Comparison of ENCODE assay signal across 8 mouse cellular contexts in the genomic region with DNA sequence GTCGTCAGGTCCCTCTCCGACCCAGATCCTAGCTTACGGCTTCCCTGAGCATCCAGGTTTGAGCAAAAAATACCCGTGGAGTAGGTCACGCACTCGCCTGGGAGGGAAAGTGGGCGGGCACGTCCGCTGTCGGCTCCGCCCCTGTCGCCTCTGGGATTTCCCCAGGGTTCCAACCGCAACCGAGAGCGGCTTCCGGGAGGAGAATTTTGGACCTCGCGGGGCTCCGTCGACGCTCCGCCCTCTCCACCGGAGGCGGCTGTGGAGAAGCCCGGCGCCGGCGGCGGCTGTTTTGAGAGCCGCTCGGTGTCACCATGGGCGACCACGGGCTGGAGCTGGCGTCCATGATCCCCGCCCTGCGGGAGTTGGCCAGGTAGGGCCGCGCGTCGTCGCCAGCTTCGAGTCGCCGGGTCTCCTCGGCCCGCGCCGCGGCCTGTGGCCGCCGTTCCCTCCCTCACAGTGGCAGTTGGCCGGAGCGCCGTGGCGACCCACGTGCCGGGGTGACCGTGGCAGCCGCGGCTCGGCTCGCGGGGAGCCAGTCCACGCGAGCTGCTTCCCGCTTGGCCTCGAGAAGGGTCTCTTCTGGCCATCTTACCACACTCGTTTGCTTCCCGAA. TPM values are rescaled to one million over a fixed set of nuclear protein-coding genes. Genes with fewer than 3 reads are reported as not detected.
DNase-seq lines count a peak whose midpoint lies in the region; ATAC-seq lines count a peak whose summit lies in the region.

A gene (plus strand): TSS at position 184 of the 613 bp plus-strand sequence.

- peak; percentile 89 for DNase-seq in adipocyte (ENCODE audit: low spot score)
- DNase-seq in embryo, embryonic 10 days (ENCODE audit: low spot score), result peak; percentile 91
- peak; percentile 93 for DNase-seq in gastrocnemius, postnatal 14 days
- DNase-seq in left cerebral cortex, postnatal 10 days (ENCODE audit: extremely low spot score in 1 of 2, low spot score in 2 of 2), result peak; percentile 89 to 96
- DNase-seq in right cerebral cortex, postnatal 25 days, result peak; percentile 94
- peak; percentile 89 to 95 for DNase-seq in urinary bladder, postnatal 4 days (ENCODE audit: low spot score in 2 of 2)

- peak; percentile 86 for ATAC-seq in inflammation-experienced regulatory T-cells, adult 6 months
- peak; percentile 91 for ATAC-seq in megakaryocyte-erythroid progenitor cell, adult 5-6 weeks (replicated peaks; ENCODE audit: low FRiP score, low TSS enrichment, poor library complexity, severe bottlenecking)

- intact Hi-C loops in gastrocnemius, postnatal 14 days (cut with DNase I; ENCODE audit: low total_unique reads), result loop anchor here (10.0 kb wide), 2 partner anchors 323 to 353 kb away; no protein-coding TSS in a partner anchor
- intact Hi-C loops in left cerebral cortex, postnatal 10 days (cut with DNase I), result loop anchor here (5.0 to 10.0 kb wide), 4 partner anchors 110 to 365 kb away; no protein-coding TSS in a partner anchor

RNA-seq across cellular contexts. Expression of the gene that starts here (rescaled TPM):
- total RNA-seq in gastrocnemius, postnatal 14 days (2021), result 1 to 10 TPM; 4.4 to 4.6 TPM
- polyA plus RNA-seq in inflammation-experienced regulatory T-cells, adult 6 months (2017; shearing (Covaris generic)), result 10 to 100 TPM; 20.9 to 29.2 (median 26.0) TPM
- total RNA-seq in left cerebral cortex, postnatal 10 days (2021), result 10 to 100 TPM; 13.3 to 14.1 TPM
- 34.8 and 53.1 TPM in 2 replicates for total RNA-seq in megakaryocyte-erythroid progenitor cell, adult 5-6 weeks (2014; fragmentation: Nextera tagmentation)
- 61.9 and 85.5 TPM in 2 replicates for total RNA-seq in megakaryocyte-erythroid progenitor cell, adult 5-6 weeks (2017)

Comparison
In these comparisons a context has a peak if more than half of its experiments do, and no peak if none do; other contexts are left out.
1. Peak in every context shown above with its lines: DNase-seq and ATAC-seq.